Mouse (Mus musculus) lung, adult 2 months (tissue): Measurements from ENCODE around the gene Nemp2.

ENCODE experiments used
- CTCF ChIP-seq: fragments of 200-500 bp; IDR thresholded peaks from 2 replicates; pipeline ENCODE4 v1.5.1; 2011; ENCODE audit warnings: mild to moderate bottlenecking, low read length, control low read depth; ENCODE audit not compliant: insufficient read depth
- POLR2A ChIP-seq: fragments of 200-500 bp; IDR thresholded peaks from 2 replicates; pipeline ENCODE4 v1.6.1; 2011; ENCODE audit warnings: low read depth, mild to moderate bottlenecking, control low read depth, low read length, borderline replicate concordance; ENCODE audit errors: extremely low read depth

DNA sequence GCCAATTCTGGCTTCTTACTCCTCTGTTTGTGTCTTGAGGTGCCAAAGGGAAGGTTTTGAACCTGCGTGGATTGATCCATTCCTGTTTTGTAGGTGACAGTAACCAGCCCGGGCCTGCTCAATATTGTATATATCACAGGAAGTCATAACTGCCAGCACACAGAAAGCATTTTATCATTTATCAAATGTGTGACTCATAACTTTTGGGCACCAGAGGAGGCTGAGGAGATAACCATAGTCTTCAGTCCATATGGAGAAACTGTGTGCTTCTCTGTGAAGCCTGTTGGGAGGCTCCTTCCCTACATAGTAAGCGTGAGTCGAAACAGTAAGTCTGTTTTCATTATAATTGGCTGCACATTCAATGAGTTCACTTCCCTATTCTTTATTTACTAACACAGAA is 10.2 kb downstream of the Nemp2 start:
- TF ChIP-seq CTCF (no peak), POLR2A (no peak)
